Mouse (Mus musculus): ENCODE data around the gene Btg3.

Gene Btg3

GRCm38 (mm10) chr16:78301183-78301830, 75.7 kb downstream of the Btg3 start, which contains the start of gene Cxadr:
Gene Cxadr, plus strand, starts transcription at chr16:78301489.
- DNase-seq (ENCODE audit: low spot score), result peak; percentile 52

DNA sequence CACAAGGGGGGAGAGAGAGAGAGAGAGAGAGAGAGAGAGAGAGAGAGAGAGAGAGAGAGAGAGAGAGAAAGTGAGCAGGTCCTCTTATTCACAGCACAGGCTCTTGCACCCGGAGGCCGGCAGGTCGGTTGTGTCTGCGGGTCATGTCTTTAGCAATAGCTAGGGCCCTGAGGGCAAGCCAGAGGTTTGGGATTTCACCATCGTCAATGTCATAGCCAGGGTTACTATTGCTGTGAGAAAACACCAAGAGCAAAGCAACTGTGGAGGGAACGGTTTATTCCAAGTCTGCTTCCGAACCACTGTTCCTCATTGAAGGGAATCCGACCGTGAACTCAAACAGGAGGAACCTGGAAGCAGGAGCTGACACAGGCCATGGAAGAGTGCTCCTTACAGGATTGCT, 80.9 kb downstream of the Btg3 start:
- no peak for DNase-seq (ENCODE audit: low spot score)

DNA sequence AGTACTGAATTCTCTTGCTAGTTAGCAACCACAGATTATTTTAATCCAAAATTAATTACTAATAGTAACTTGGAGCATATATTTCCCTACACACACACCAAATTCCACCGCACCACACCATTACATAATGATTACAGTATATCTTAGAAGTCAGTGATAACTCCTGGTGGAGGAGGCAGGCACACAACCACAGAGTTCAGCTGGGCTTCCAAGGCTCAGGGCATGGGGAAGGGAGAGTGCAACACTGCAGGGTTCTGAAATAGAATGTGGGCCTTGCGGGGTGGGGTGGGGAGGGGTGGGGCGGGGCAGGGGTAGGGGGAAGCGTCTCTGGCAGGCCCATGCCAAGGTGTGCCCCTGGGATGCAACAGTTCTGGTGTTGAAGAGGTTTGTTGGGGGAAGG, 81.4 kb downstream of the Btg3 start:
- no peak for DNase-seq (ENCODE audit: low spot score)

- no peak for DNase-seq (ENCODE audit: low spot score)
Measured at GRCm38 (mm10) chr16:78294606-78295275, 82.3 kb downstream of the Btg3 start.

DNA sequence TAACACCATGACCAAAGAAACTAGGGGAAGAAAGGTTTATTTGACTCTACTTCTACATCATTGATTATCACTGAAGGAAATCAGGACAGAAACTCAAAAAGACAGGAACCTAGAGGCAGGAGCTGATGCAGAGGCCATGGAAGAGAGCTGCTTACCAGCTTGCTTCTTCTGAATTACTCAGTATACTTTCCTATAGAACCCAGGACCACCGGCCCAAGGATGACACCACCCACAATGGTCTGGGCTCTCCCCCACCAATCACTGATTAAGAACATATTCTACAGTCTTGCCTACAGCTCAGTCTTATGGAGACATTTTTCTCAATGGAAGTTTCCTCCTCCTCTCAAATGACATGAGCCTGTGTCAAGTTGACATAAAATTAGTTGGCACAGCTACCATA, 82.9 kb downstream of the Btg3 start:
- DNase-seq (ENCODE audit: low spot score), result no peak

- DNase-seq (ENCODE audit: low spot score), result no peak
Measured at GRCm38 (mm10) chr16:78283231-78283630, 93.8 kb downstream of the Btg3 start.
